Mouse (Mus musculus) lung, postnatal 4 days (tissue): ENCODE results near the gene Depp1.

Experiments
- DNase-seq, 2 experiments: peaks; one replicate each; pipeline ENCODE4 v3.0.0; 2021

Gene Depp1

GRCm38 (mm10) chr6:116649811-116650210 lies 598 bp upstream of the Depp1 start:
- DNase-seq, result peak in 1 of 2 experiments; percentile 45

GRCm38 (mm10) chr6:116651437-116652118 lies 1.2 kb downstream of the Depp1 start:
- peak; percentile 76 to 78 for DNase-seq

- no peak for DNase-seq
Observed at GRCm38 (mm10) chr6:116653191-116653590, 2.8 kb downstream of the Depp1 start.

- peak in 1 of 2 experiments; percentile 60 for DNase-seq
Observed at GRCm38 (mm10) chr6:116653684-116654454, 3.5 kb downstream of the Depp1 start.

GRCm38 (mm10) chr6:116663364-116663763 lies 13.0 kb downstream of the Depp1 start:
- no peak for DNase-seq

GRCm38 (mm10) chr6:116664031-116664430 lies 13.6 kb downstream of the Depp1 start:
- peak; percentile 39 to 54 for DNase-seq

GRCm38 (mm10) chr6:116664830-116665229 lies 14.4 kb downstream of the Depp1 start:
- no peak for DNase-seq

- DNase-seq, result no peak
Observed at GRCm38 (mm10) chr6:116666085-116666750, 15.8 kb downstream of the Depp1 start.

- no peak for DNase-seq
Observed at GRCm38 (mm10) chr6:116666892-116667291, 16.5 kb downstream of the Depp1 start.

GRCm38 (mm10) chr6:116667382-116667781 lies 17.0 kb downstream of the Depp1 start:
- no peak for DNase-seq

GRCm38 (mm10) chr6:116668682-116669470 lies 18.5 kb downstream of the Depp1 start:
- DNase-seq, result peak in 1 of 2 experiments; percentile 38

GRCm38 (mm10) chr6:116670144-116670543 lies 19.7 kb downstream of the Depp1 start:
- DNase-seq, result no peak

- DNase-seq, result peak in 1 of 2 experiments; percentile 59
Observed at GRCm38 (mm10) chr6:116671031-116671430, 20.6 kb downstream of the Depp1 start.

- DNase-seq, result peak in 1 of 2 experiments; percentile 19
Observed at GRCm38 (mm10) chr6:116671768-116672167, 21.4 kb downstream of the Depp1 start.

- DNase-seq, result peak in 1 of 2 experiments; percentile 19
Observed at GRCm38 (mm10) chr6:116672349-116672748, 21.9 kb downstream of the Depp1 start.

- peak; percentile 87 to 92 for DNase-seq
Observed at GRCm38 (mm10) chr6:116673471-116674282, 23.3 kb downstream of the Depp1 start, which contains the start of gene Rassf4. TSS of gene Rassf4 (minus strand) at chr6:116673952.

- DNase-seq, result peak in 1 of 2 experiments; percentile 23
Observed at GRCm38 (mm10) chr6:116674283-116674886, 24.0 kb downstream of the Depp1 start.

GRCm38 (mm10) chr6:116676355-116676913 lies 26.0 kb downstream of the Depp1 start:
- peak; percentile 38 to 40 for DNase-seq

- peak in 1 of 2 experiments; percentile 21 for DNase-seq
Observed at GRCm38 (mm10) chr6:116677321-116677720, 26.9 kb downstream of the Depp1 start.

GRCm38 (mm10) chr6:116679563-116680288 lies 29.3 kb downstream of the Depp1 start:
- DNase-seq, result peak; percentile 48 to 54
